In the genomic region with DNA sequence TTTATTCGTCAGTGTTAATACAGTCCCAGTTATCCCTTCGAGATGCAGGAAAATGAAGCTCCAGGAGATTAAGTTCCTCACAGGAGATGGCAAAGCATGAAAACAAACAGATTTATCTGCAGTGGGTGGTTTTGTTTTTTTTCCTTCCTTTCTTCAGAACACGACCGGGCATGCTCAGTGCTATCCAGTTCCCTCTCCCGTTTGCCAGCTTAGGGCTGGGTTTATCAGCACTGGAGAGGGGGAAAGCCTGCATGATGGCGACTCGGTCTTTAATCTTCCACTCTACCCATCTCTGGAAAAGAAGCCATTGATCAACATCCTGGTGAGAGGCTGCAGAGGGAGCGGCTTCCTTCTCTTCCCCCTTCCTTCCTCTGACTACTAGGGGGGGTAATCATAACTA, we compare ENCODE assay signal across 8 mouse cellular contexts. TPM values are rescaled to one million over a fixed set of nuclear protein-coding genes. Genes with fewer than 3 reads are reported as not detected.
DNase-seq lines count a peak whose midpoint lies in the region; ATAC-seq and TF ChIP-seq lines count a peak whose summit lies in the region.

Prkar1a (plus strand) TSS at position 200 of the 400 bp plus-strand sequence.

- intact Hi-C loops in left cerebral cortex, adult 2 months (cut with DNase I): no loop called here

- no peak for TF ChIP-seq CTCF in left cerebral cortex, adult 2 months (IDR thresholded peaks at IDR 0.05)

- no peaks in the 10 kb centered on the region for H3K9me3 ChIP-seq in heart, embryonic 16.5 days (replicated peaks; ENCODE audit: control insufficient read depth, low read length)
- no peaks in the 10 kb centered on the region for H3K9me3 ChIP-seq in midbrain, embryonic 16.5 days (replicated peaks; ENCODE audit: control insufficient read depth, low read length, poor library complexity, severe bottlenecking)

- peaks cover 3% of the 10 kb centered on the region; the same call in 1 of the 2 replicates for H3K36me3 ChIP-seq in heart, embryonic 16.5 days (ENCODE audit: control insufficient read depth, insufficient read depth)
- H3K36me3 ChIP-seq in midbrain, embryonic 16.5 days (ENCODE audit: control insufficient read depth, insufficient read depth, low read length): no peaks in the 10 kb centered on the region

- no peak for DNase-seq in cerebellum, postnatal 4 days (ENCODE audit: low spot score in 2 of 2)
- DNase-seq in adrenal gland, postnatal 10 days: no peak
- peak in 1 of 2 experiments; percentile 35 for DNase-seq in left cerebral cortex, adult 2 months (ENCODE audit: extremely low spot score in 1 of 2, low spot score in 2 of 2)
- DNase-seq in urinary bladder, postnatal 10 days (ENCODE audit: low spot score): no peak

- peak within 1 kb of the TSS; percentile 77 for H3K4me2 ChIP-seq in heart, embryonic 16.5 days (ENCODE audit: low read depth, low read length)
- peak within 1 kb of the TSS; percentile 65 for H3K4me2 ChIP-seq in midbrain, embryonic 16.5 days (ENCODE audit: low read length)

- 0 out of 2 replicates have a peak, but pooled peaks have one; percentile 37 for ATAC-seq in cerebellum, adult (ENCODE audit: insufficient number of reproducible peaks, low FRiP score, low TSS enrichment)
- ATAC-seq in erythroblast, adult 5-6 weeks (replicated peaks; ENCODE audit: low FRiP score, poor library complexity, severe bottlenecking): no peak
- ATAC-seq in heart, embryonic 16.5 days (replicated peaks; ENCODE audit: extremely low read depth, insufficient read depth, low FRiP score): no peak
- no peak for ATAC-seq in midbrain, embryonic 16.5 days

- peak within 1 kb of the TSS; percentile 96 for H3K27ac ChIP-seq in heart, embryonic 16.5 days (ENCODE audit: low read length)
- peak within 1 kb of the TSS; percentile 99 for H3K27ac ChIP-seq in left cerebral cortex, adult 2 months
- H3K27ac ChIP-seq in midbrain, embryonic 16.5 days (ENCODE audit: low read length): peak within 1 kb of the TSS; percentile 97

- 12% methylated on average over 8 of the region's 8 CpGs for WGBS in heart, embryonic 16.5 days
- 22% methylated on average over 8 of the region's 8 CpGs for WGBS in midbrain, embryonic 16.5 days

- peak within 1 kb of the TSS; percentile 93 for H3K4me3 ChIP-seq in heart, embryonic 16.5 days (ENCODE audit: low read length)
- H3K4me3 ChIP-seq in left cerebral cortex, adult 2 months: peak within 1 kb of the TSS; percentile 79
- H3K4me3 ChIP-seq in midbrain, embryonic 16.5 days (ENCODE audit: low read depth, low read length): peak within 1 kb of the TSS; percentile 95

- peak within 1 kb of the TSS; percentile 98 for H3K9ac ChIP-seq in heart, embryonic 16.5 days (ENCODE audit: low read length)
- peak within 1 kb of the TSS; percentile 97 for H3K9ac ChIP-seq in midbrain, embryonic 16.5 days (ENCODE audit: low read depth, low read length)

- no peaks in the 10 kb centered on the region for H3K27me3 ChIP-seq in heart, embryonic 16.5 days (ENCODE audit: control insufficient read depth, insufficient read depth, low read length)
- no peaks in the 10 kb centered on the region for H3K27me3 ChIP-seq in midbrain, embryonic 16.5 days (ENCODE audit: control insufficient read depth, insufficient read depth, low read depth, low read length)

- peaks cover 39% of the 10 kb centered on the region for H3K4me1 ChIP-seq in heart, embryonic 16.5 days (ENCODE audit: control insufficient read depth, insufficient read depth, low read length)
- peaks cover 38% of the 10 kb centered on the region for H3K4me1 ChIP-seq in midbrain, embryonic 16.5 days (ENCODE audit: control insufficient read depth, insufficient read depth, low read length)

RNA-seq across cellular contexts. Expression of gene Prkar1a, which starts in this region (rescaled TPM):
- total RNA-seq in adrenal gland, postnatal 10 days (2021): 100 to 1,000 TPM; 331 to 344 TPM
- 30.0 and 33.6 TPM in 2 replicates for total RNA-seq in erythroblast, adult 5-6 weeks (2015; ENCODE audit: low replicate concordance)
- 20.4 and 23.6 TPM in 2 replicates for total RNA-seq in erythroblast, adult 5-6 weeks (2017; ENCODE audit: low replicate concordance)
- 455 and 485 TPM in 2 replicates for polyA plus RNA-seq in heart, embryonic 16.5 days (2015; fragmentation: Nextera tagmentation; extraction: Ambion mirVana)
- 100 to 1,000 TPM; 572 to 615 TPM for total RNA-seq in left cerebral cortex, adult 2 months (2021)
- polyA plus RNA-seq in midbrain, embryonic 16.5 days (2015; fragmentation: Nextera tagmentation; extraction: Ambion mirVana): 538 and 554 TPM in 2 replicates

Comparison
In these comparisons a context has a peak if more than half of its experiments do, and no peak if none do; other contexts are left out.
1. RNA of gene Prkar1a (total RNA-seq): 572 to 615 TPM in left cerebral cortex, adult 2 months and 331 to 344 TPM in adrenal gland, postnatal 10 days; 20.4 to 33.6 TPM in erythroblast, adult 5-6 weeks; every median in the first group is over 4 times any median in the second.
2. Peak in every context shown above with its lines, with median percentiles within 50 percentile points of each other: H3K27ac ChIP-seq and H3K4me3 ChIP-seq.